Mouse (Mus musculus) bone marrow macrophage, adult 2 months (primary cell): Measurements from ENCODE around the gene Angel1. TPM values are rescaled to one million over a fixed set of nuclear protein-coding genes. Genes with fewer than 3 reads are reported as not detected.

ENCODE experiments used
- H3K27ac ChIP-seq: 2 replicates; pipeline ENCODE4 v1.5.1; 2012; ENCODE audit warnings: low read depth, low read length; ENCODE audit not compliant: insufficient read depth
- H3K4me1 ChIP-seq: 2 replicates; pipeline ENCODE4 v1.6.1; 2012; ENCODE audit warnings: low read length; ENCODE audit not compliant: control insufficient read depth, insufficient read depth
- H3K4me3 ChIP-seq: 2 replicates; pipeline ENCODE4 v1.5.1; 2012; ENCODE audit warnings: mild to moderate bottlenecking, low read length, moderate library complexity; ENCODE audit not compliant: insufficient read depth
- CTCF ChIP-seq: IDR thresholded peaks from 2 replicates; pipeline ENCODE4 v1.5.1; 2012; ENCODE audit warnings: low read depth, mild to moderate bottlenecking, low read length, moderate library complexity
- POLR2A ChIP-seq: IDR thresholded peaks from 2 replicates; pipeline ENCODE4 v1.6.1; 2012; ENCODE audit warnings: mild to moderate bottlenecking, low read depth, low read length, borderline replicate concordance
- polyA plus RNA-seq: library from polyadenylated mRNA; stranded (reverse); fragments of >200 nt; gene quantifications from 2 replicates; pipeline ENCODE4 v1.2.4, GENCODE M21; 2012; ENCODE audit not compliant: missing spikeins, insufficient read depth, insufficient read length

The Angel1 gene
- polyA plus RNA-seq, 1 experiment, result 3.3 TPM

GRCm38 (mm10) chr12:86659447-86659968 is 66.8 kb downstream of the Angel1 start:
- Histone ChIP-seq H3K4me3 (no peak overlapping the region), H3K27ac (no peak overlapping the region), H3K4me1 (peaks cover 6% of the 10 kb centered on the region)
- TF ChIP-seq CTCF (no peak), POLR2A (no peak)

- Histone ChIP-seq H3K27ac (0 out of 2 replicates have a peak overlapping the region, but pooled peaks have one; percentile 7), H3K4me1 (peaks cover 10% of the 10 kb centered on the region), H3K4me3 (no peak overlapping the region)
- TF ChIP-seq CTCF (no peak), POLR2A (no peak)
Observed at GRCm38 (mm10) chr12:86652570-86653041, 73.7 kb downstream of the Angel1 start.

GRCm38 (mm10) chr12:86651301-86651860 is 74.9 kb downstream of the Angel1 start:
- no peak overlapping the region for H3K27ac ChIP-seq
- peaks cover 10% of the 10 kb centered on the region for H3K4me1 ChIP-seq
- TF ChIP-seq POLR2A (no peak), CTCF (no peak)
- H3K4me3 ChIP-seq, result no peak overlapping the region

Other genes starting within 250 kb of the Angel1 start
- 0.50 and 0.72 TPM in 2 replicates for gene Vash1, start 47.8 kb downstream of the Angel1 start, polyA plus RNA-seq
- gene Lrrc74a, start 7.9 kb upstream of the Angel1 start, polyA plus RNA-seq, result not detected in 2 replicates
- gene Irf2bpl, start 158.3 kb upstream of the Angel1 start, polyA plus RNA-seq, result 11.4 and 12.0 TPM in 2 replicates
- gene Cipc, start 220.6 kb upstream of the Angel1 start, polyA plus RNA-seq, result 21.3 and 23.0 TPM in 2 replicates